Mouse (Mus musculus): ENCODE data around the gene Tmem198b.

- TF ChIP-seq CTCF (IDR thresholded peaks at IDR 0.05; ENCODE audit: borderline replicate concordance, extremely low read depth, insufficient read depth, insufficient read length) (no peak), POLR2A (IDR thresholded peaks at IDR 0.05; ENCODE audit: borderline replicate concordance, extremely low read depth, insufficient read depth, insufficient read length, poor library complexity, severe bottlenecking) (no peak)
Measured at GRCm38 (mm10) chr10:128795581-128795980, 8.6 kb downstream of the Tmem198b start.
